Mouse (Mus musculus) stomach, embryonic 15.5 days (tissue): ENCODE data around the gene Slit3. TPM values are rescaled to one million over a fixed set of nuclear protein-coding genes. Genes with fewer than 3 reads are reported as not detected.

Source experiments
- ATAC-seq: fragments of 200-750 bp; cut with Nextera tagmentation; 2 replicates; pipeline ENCODE4 v1.8.0; 2017; ENCODE audit warnings: low read depth, moderate number of reproducible peaks, moderate TSS enrichment; ENCODE audit not compliant: insufficient read depth, low FRiP score
- H3K27ac ChIP-seq: fragments of 300-500 bp; sonication (generic); 2 replicates; pipeline ENCODE4 v1.5.1; 2015; ENCODE audit warnings: mild to moderate bottlenecking, inconsistent platforms
- H3K27me3 ChIP-seq: fragments of 300-500 bp; sonication (generic); replicated peaks from 2 replicates; pipeline ENCODE4 v1.6.1; 2015; ENCODE audit warnings: inconsistent platforms
- H3K36me3 ChIP-seq: fragments of 300-500 bp; sonication (generic); 2 replicates; pipeline ENCODE4 v1.6.1; 2015; ENCODE audit warnings: inconsistent platforms
- H3K4me1 ChIP-seq: fragments of 300-500 bp; sonication (generic); 2 replicates; pipeline ENCODE4 v1.6.1; 2015; ENCODE audit warnings: inconsistent platforms
- H3K4me2 ChIP-seq: fragments of 300-500 bp; sonication (generic); 2 replicates; pipeline ENCODE4 v1.6.1; 2015; ENCODE audit warnings: mild to moderate bottlenecking, inconsistent platforms
- H3K4me3 ChIP-seq: fragments of 300-500 bp; sonication (generic); replicated peaks from 2 replicates; pipeline ENCODE4 v1.5.1; 2015; ENCODE audit warnings: inconsistent platforms
- H3K9ac ChIP-seq: fragments of 300-500 bp; sonication (generic); 2 replicates; pipeline ENCODE4 v1.6.1; 2015; ENCODE audit warnings: inconsistent platforms
- H3K9me3 ChIP-seq: fragments of 300-500 bp; sonication (generic); 2 replicates; pipeline ENCODE4 v1.6.1; 2016; ENCODE audit warnings: inconsistent platforms
- WGBS: fragments of 180-500 bp; shearing (Covaris S2); methylation state at CpG from one replicate; pipeline ENCODE4 v1.1.7; 2015; 5-methylcytosine and 5-hydroxymethylcytosine counted together
- polyA plus RNA-seq: library from polyadenylated mRNA; unstranded; fragments of >200 nt; fragmentation: Nextera tagmentation; extraction: Ambion mirVana; gene quantifications from 2 replicates; pipeline ENCODE4 v1.2.1, GENCODE M21; 2015

Gene Slit3
- polyA plus RNA-seq, 1 experiment from 2014 or later: 18.9 TPM

DNA sequence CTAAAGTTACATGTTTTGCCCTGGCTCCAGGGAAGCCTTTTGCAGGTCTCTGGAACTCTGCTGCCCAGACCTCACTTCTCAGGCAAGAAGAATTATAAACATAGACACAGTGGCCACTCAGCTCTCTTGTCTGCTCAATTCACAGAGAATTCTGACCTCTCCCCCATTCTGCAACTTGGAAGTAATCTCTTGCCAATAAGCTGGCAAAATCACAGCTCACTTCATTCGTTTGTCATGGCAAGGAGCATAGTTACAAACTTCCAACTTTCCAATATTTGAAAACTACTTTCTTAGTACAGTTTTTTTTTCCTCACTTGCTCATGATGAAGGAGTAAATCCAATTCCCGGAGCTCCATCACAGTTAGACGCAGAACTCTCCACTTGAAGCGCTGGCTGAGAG, 11.2 kb upstream of the Slit3 start:
- Histone ChIP-seq H3K36me3 (no peaks in the 10 kb centered on the region), H3K4me1 (no peaks in the 10 kb centered on the region), H3K27ac (no peak overlapping the region), H3K9ac (no peak overlapping the region), H3K9me3 (no peaks in the 10 kb centered on the region), H3K4me3 (no peak overlapping the region), H3K27me3 (no peaks in the 10 kb centered on the region), H3K4me2 (no peak overlapping the region)
- 36% methylated on average over 4 of the region's 4 CpGs for WGBS
- ATAC-seq: no peak

DNA sequence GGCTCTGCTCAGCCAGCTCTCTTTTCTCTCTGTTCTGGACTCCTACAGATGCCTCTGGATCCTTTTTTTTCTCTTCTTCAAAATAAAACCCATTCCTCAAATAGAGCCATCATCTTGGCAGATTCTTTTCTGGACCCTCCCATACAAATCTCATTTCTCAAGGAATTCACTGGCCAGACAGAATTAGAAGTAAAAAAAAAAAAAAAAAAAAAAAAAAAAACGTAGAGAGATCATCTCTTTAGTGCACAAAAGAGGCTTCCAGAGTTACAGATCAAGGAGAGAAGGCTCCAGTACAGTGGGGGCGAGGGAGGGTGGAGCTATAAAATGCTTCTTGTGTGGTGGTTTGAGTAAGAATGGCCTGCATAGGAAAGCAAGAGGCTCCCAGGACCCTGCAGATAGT, 10.2 kb upstream of the Slit3 start:
- Histone ChIP-seq H3K9ac (no peak overlapping the region), H3K27me3 (no peaks in the 10 kb centered on the region), H3K4me1 (no peaks in the 10 kb centered on the region), H3K4me2 (no peak overlapping the region), H3K9me3 (no peaks in the 10 kb centered on the region), H3K36me3 (no peaks in the 10 kb centered on the region), H3K27ac (no peak overlapping the region), H3K4me3 (no peak overlapping the region)
- no peak for ATAC-seq
- whole genome bisulfite sequencing: 47% methylated on average over 2 of the region's 2 CpGs

DNA sequence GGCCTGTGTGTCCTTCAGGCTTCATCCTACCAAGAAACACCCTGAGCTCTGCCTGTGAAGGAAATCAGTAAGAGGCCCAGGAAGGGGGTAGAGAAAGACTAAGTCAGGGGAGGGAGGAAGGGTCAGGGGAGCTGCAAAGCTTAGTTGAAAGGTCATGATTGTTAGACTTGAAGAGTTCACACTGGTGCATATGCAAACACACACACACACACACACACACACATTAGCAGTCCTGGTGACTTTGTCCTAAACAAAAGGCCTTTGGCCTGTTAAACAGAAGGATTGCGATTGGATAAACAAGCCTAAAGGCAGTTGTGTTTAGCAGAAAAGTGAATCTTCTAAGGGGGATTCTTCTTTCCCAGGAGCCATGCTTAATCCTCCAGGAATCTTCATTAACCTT, 7.7 kb upstream of the Slit3 start:
- ATAC-seq: no peak
- Histone ChIP-seq H3K9ac (no peak overlapping the region), H3K36me3 (no peaks in the 10 kb centered on the region), H3K4me2 (no peak overlapping the region), H3K9me3 (no peaks in the 10 kb centered on the region), H3K27me3 (no peaks in the 10 kb centered on the region), H3K27ac (no peak overlapping the region), H3K4me1 (no peaks in the 10 kb centered on the region), H3K4me3 (no peak overlapping the region)
- 33% methylated on average over 1 of the region's 1 CpGs for WGBS

DNA sequence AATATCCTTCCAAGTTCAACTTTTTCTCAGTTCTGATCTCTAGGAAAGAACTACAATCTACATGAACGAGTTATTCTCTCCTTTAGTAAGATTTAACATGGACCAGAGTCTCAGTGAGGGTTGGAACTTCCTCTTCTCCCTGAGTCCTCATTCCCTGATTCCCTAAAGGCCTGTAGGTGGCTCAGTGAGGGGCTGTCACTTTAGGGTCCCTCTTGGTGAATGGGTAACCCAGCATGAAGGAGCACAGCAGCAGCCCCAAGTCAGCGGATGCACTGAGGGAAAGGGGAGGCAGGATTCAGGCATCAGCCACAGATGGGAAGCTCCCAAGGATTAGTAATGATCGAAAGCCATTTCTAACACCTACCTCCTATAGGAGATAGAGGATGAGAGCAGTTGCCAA, 4.6 kb upstream of the Slit3 start:
- no peak overlapping the region for H3K27ac ChIP-seq
- ATAC-seq: no peak
- no peak overlapping the region for H3K4me3 ChIP-seq
- WGBS: 76% methylated on average over 3 of the region's 3 CpGs
- no peaks in the 10 kb centered on the region for H3K9me3 ChIP-seq
- peaks cover 9% of the 10 kb centered on the region; the same call in 1 of the 2 replicates for H3K27me3 ChIP-seq
- no peak overlapping the region for H3K4me2 ChIP-seq
- H3K4me1 ChIP-seq: peaks cover 8% of the 10 kb centered on the region; the same call in 1 of the 2 replicates
- no peaks in the 10 kb centered on the region for H3K36me3 ChIP-seq
- H3K9ac ChIP-seq: no peak overlapping the region

DNA sequence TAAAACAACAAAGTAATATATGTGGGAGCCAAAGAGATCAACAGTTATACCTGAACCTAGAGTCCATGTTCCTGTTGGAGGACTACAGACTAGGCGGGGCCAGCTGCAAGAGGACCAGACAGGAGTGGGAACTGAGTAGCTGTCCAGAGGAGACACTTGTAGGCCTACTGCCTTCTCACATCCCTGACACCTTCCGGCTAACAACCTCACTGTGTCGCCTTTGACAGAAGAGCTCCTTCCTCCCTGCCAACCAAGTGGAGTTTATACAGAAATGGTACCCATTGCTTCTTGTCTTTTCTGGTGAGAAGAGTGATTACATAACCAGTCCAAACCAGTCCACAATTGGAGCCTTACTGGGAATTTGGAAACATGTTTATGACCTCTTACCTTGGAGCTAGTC, 3.2 kb upstream of the Slit3 start:
- no peak for ATAC-seq
- 88% methylated on average over 3 of the region's 3 CpGs for WGBS
- no peaks in the 10 kb centered on the region for H3K9me3 ChIP-seq
- H3K27ac ChIP-seq: no peak overlapping the region
- no peak overlapping the region for H3K4me3 ChIP-seq
- H3K9ac ChIP-seq: no peak overlapping the region
- no peaks in the 10 kb centered on the region for H3K36me3 ChIP-seq
- peaks cover 16% of the 10 kb centered on the region; the same call in 1 of the 2 replicates for H3K4me1 ChIP-seq
- H3K4me2 ChIP-seq: no peak overlapping the region
- peaks cover 11% of the 10 kb centered on the region; the same call in 1 of the 2 replicates for H3K27me3 ChIP-seq

DNA sequence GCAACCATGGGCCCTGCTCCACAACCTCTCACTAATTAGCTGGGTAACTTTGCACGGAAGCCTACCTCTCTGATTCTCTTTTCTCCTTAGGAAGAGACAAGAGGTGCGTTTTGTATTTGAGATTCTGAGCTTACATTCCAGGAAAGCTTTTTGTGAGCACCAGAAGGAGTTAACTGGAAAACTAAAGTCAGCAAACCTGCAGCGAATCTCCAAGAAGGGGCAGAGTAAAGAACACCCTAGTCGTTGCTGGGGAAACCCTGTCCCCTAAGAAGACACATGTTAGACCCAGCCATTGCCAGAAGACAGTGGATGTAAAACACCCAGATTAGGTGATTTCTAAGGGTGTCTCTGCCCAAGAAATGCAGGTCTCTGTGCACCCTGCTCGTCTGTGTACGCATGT, 2.3 kb upstream of the Slit3 start:
- no peaks in the 10 kb centered on the region for H3K9me3 ChIP-seq
- H3K27ac ChIP-seq: no peak overlapping the region
- ATAC-seq: no peak
- 66% methylated on average over 6 of the region's 6 CpGs for WGBS
- no peak overlapping the region for H3K4me2 ChIP-seq
- H3K4me1 ChIP-seq: peaks cover 21% of the 10 kb centered on the region; the same call in 1 of the 2 replicates
- H3K4me3 ChIP-seq: no peak overlapping the region
- H3K9ac ChIP-seq: no peak overlapping the region
- H3K27me3 ChIP-seq: peaks cover 15% of the 10 kb centered on the region; the same call in 1 of the 2 replicates
- H3K36me3 ChIP-seq: no peaks in the 10 kb centered on the region

DNA sequence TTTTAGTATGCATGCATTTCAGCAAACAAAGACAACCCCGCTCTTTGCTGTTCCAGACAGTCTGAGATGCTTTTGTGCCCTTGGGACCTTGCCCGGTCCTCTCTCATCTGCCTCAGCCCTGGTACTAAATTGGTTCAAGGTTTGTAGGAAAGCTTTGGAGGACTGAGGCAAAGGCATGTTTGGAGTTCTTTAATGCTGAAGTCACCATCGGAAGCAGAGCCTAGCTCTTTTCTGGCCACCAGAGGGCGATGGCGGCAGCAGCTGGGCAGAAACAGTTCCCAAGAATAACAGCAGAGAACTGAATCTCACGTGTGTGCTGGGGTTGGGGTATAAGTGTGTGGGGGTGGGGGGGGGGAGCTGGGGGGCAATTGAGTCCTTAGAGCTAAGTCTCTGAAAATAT, 1.7 kb upstream of the Slit3 start:
- Histone ChIP-seq H3K4me2 (no peak overlapping the region), H3K4me1 (peaks cover 27% of the 10 kb centered on the region; the same call in 1 of the 2 replicates), H3K9me3 (no peaks in the 10 kb centered on the region), H3K27me3 (peaks cover 18% of the 10 kb centered on the region; the same call in 1 of the 2 replicates), H3K9ac (no peak overlapping the region), H3K4me3 (no peak overlapping the region), H3K27ac (no peak overlapping the region), H3K36me3 (no peaks in the 10 kb centered on the region)
- no peak for ATAC-seq
- 18% methylated on average over 6 of the region's 6 CpGs for WGBS

DNA sequence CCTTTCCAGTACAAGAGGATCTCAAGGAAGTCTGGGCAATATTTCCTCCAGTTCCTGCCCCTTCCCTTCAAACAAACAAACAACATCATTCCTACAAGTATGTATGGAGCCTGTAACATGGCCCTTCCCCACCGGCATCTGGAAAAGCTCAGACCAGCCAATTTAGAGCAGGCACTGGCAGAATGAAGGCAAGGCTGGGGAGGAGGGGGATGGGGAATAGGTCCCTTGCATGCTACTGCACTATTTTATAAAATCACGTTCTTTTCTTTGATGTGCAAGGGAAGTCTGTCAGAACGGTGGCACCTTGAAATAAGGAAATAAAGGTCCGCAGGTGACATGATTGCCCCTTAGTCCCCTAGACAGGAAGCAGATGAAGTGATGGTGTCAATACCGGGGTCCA, 948 bp upstream of the Slit3 start:
- no peak overlapping the region for H3K9ac ChIP-seq
- H3K36me3 ChIP-seq: no peaks in the 10 kb centered on the region
- H3K4me3 ChIP-seq: no peak overlapping the region
- H3K27me3 ChIP-seq: peaks cover 18% of the 10 kb centered on the region; the same call in 1 of the 2 replicates
- no peak overlapping the region for H3K27ac ChIP-seq
- peaks cover 32% of the 10 kb centered on the region; the same call in 1 of the 2 replicates for H3K4me1 ChIP-seq
- ATAC-seq: no peak
- H3K4me2 ChIP-seq: no peak overlapping the region
- 30% methylated on average over 5 of the region's 5 CpGs for WGBS
- no peaks in the 10 kb centered on the region for H3K9me3 ChIP-seq

DNA sequence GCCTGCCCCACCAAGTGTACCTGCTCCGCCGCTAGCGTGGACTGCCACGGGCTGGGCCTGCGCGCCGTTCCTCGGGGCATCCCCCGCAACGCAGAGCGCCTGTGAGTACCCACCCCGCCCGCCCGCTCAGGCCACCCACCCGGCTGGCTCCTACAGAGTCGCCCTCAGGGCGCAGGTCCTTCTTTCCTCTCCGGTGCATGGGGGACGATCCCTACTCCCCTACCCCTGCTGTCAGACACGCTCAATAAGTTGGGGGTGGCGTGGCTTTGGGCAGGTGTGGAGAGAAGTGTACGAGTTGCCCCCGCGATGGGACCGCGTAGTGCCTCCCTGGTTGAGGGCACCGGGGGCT, 561 bp downstream of the Slit3 start:
- Histone ChIP-seq H3K27me3 (peaks cover 18% of the 10 kb centered on the region; the same call in 1 of the 2 replicates), H3K9ac (peak overlapping the region; percentile 30; the same call in 1 of the 2 replicates), H3K4me3 (peak overlapping the region; percentile 67), H3K36me3 (no peaks in the 10 kb centered on the region), H3K4me2 (peak overlapping the region; percentile 86), H3K9me3 (no peaks in the 10 kb centered on the region), H3K4me1 (peaks cover 32% of the 10 kb centered on the region; the same call in 1 of the 2 replicates), H3K27ac (peak overlapping the region; percentile 45; the same call in 1 of the 2 replicates)
- WGBS: 0% methylated on average over 26 of the region's 27 CpGs
- no peak for ATAC-seq

DNA sequence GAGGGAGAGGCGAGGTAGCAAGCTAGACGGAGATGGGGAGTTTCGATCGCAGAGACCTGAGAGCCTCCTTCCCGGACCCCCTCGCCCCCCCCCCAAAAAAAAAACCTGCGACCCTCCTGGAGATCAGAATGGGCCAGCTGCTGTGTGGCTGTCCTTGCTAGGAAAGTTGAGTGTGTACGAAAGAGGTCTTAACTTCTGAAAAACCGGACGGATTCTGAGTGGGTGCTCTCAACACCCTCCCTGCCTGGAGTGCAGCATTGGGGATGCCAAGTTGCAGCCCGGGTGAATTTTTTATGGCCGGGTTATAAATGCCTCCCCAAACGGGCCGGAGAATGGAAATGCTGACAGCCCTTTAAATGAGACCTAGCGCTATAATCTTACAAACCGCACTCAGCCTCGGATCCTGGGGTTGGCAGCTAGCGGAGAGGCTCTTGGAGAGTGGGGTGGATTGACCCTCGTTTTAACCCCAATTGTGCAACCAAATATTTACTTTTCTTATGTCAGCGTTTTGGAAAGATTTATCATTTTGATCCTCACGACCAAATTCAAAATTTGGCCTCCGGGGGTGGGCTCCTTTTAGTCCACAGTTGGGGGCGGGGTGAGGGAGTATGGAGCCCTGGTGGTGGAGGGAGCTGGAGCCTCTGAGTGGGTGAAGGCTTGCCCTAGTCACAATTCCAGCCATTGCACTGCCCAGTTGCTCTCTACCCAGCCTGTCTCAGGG, 1.2 kb downstream of the Slit3 start:
- H3K4me3 ChIP-seq: peak overlapping the region; percentile 67
- H3K27me3 ChIP-seq: peaks cover 18% of the 10 kb centered on the region; the same call in 1 of the 2 replicates
- peak overlapping the region; percentile 86 for H3K4me2 ChIP-seq
- H3K9me3 ChIP-seq: no peaks in the 10 kb centered on the region
- H3K4me1 ChIP-seq: peaks cover 32% of the 10 kb centered on the region; the same call in 1 of the 2 replicates
- H3K9ac ChIP-seq: peak overlapping the region; percentile 30; the same call in 1 of the 2 replicates
- ATAC-seq: no peak
- 2% methylated on average over 23 of the region's 23 CpGs for WGBS
- H3K36me3 ChIP-seq: no peaks in the 10 kb centered on the region
- H3K27ac ChIP-seq: no peak overlapping the region; the same call in 1 of the 2 replicates

DNA sequence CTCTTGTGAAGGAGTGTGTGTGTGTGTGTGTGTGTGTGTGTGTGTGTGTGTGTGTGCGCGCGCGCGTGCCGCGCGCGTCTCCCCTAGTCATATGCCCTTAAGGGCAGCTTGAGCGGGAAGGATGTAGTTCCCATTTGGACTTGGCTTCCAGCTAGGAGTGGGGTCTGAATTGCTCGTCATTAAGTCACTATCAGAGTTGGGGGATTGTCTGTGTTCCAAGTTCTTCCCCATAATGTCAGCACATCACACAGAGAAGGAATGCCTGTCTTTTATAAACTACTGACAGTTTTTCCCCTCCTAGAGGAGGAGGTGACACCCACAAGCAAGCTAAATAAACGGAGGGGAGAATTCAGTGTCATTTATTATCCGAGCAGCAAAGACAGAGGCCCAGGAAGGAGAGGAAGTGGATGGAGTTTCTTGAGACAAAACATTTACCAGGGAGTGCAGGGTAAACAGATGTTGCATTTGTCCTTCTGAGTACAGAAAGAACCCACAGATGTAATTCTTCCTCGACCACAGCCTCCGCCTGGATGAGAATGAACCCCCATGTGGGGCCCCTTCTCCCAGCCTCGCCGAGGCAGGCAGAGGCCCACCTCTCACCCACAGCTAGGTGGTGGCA, 3.6 kb downstream of the Slit3 start:
- 32% methylated on average over 17 of the region's 17 CpGs for WGBS
- Histone ChIP-seq H3K4me1 (peaks cover 32% of the 10 kb centered on the region; the same call in 1 of the 2 replicates), H3K36me3 (no peaks in the 10 kb centered on the region), H3K27ac (peak overlapping the region; percentile 50), H3K4me2 (peak overlapping the region; percentile 86), H3K9me3 (no peaks in the 10 kb centered on the region), H3K4me3 (no peak overlapping the region), H3K9ac (no peak overlapping the region), H3K27me3 (peaks cover 18% of the 10 kb centered on the region; the same call in 1 of the 2 replicates)
- no peak for ATAC-seq

DNA sequence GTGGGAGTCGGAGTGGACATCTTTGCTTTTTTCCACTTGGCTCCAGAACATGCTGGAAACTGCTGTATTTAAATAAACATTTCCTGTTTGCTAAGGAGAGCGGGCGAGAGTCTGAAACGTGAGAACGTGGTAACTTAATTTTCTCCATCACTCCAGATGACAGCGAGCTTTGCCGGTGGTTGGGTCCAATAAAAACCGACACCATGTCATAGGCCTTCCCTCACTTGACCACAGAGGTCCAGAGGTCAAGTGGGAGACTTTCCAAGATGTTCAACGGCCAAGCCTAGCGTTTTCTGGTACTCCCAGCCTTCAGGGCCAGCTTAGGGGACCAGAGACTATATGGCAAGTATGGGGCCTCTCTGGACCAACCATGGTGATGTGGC, 4.1 kb downstream of the Slit3 start:
- H3K4me1 ChIP-seq: peaks cover 30% of the 10 kb centered on the region; the same call in 1 of the 2 replicates
- H3K27ac ChIP-seq: peak overlapping the region; percentile 50
- no peaks in the 10 kb centered on the region for H3K9me3 ChIP-seq
- peaks cover 18% of the 10 kb centered on the region; the same call in 1 of the 2 replicates for H3K27me3 ChIP-seq
- WGBS: 25% methylated on average over 10 of the region's 10 CpGs
- peak overlapping the region; percentile 19; the same call in 1 of the 2 replicates for H3K4me2 ChIP-seq
- no peaks in the 10 kb centered on the region for H3K36me3 ChIP-seq
- no peak overlapping the region for H3K4me3 ChIP-seq
- H3K9ac ChIP-seq: no peak overlapping the region
- ATAC-seq: no peak
